Mouse (Mus musculus) kidney, adult 11 months (tissue): Measurements from ENCODE around the gene Aoc3.
"Not testable (repeated sequence)": the region's sequence is repeated elsewhere in the genome, so short reads cannot be mapped to it uniquely, and the experiment has no call there.

Experiments
- DNase-seq: peaks from one replicate; pipeline ENCODE4 v3.0.0; 2022

Aoc3 gene

GRCm38 (mm10) chr11:101328941-101329635 is 1.3 kb upstream of the Aoc3 start:
- DNase-seq: peak; percentile 38

DNA sequence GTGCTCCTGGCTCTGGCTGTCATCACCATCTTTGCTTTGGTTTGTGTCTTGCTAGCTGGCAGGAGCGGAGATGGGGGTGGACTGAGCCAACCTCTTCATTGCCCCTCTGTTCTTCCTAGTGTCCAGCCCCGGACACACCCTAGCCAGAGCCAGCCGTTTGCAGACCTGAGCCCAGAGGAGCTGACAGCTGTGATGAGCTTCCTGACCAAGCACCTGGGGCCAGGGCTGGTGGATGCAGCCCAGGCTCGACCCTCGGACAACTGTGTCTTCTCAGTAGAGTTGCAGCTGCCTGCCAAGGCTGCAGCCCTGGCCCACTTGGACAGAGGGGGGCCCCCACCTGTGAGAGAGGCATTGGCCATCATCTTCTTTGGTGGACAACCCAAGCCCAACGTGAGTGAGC is 556 bp downstream of the Aoc3 start:
- DNase-seq: not testable (repeated sequence)

- no peak for DNase-seq
Observed at GRCm38 (mm10) chr11:101332537-101332936, 2.1 kb downstream of the Aoc3 start.

DNA sequence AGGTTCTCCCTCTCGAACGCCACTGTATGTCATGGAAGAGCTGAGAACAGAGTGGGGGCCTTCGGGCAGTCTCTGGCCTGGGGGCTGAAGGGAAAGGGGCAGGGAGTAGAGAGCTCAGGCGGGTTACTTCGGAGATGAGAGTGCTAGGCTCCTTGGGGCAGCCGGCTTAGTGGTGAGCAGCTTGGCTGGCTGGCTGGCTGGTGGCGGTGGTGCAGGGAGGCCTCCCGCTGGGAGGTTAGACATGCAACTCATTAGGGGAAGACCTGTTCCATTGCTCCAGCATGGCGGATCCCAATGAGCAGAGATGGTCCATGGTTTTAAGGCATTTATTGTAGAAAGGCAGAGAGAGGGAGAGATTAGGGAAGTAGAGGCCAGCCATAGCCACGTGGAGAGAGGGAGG is 3.6 kb downstream of the Aoc3 start:
- no peak for DNase-seq

DNA sequence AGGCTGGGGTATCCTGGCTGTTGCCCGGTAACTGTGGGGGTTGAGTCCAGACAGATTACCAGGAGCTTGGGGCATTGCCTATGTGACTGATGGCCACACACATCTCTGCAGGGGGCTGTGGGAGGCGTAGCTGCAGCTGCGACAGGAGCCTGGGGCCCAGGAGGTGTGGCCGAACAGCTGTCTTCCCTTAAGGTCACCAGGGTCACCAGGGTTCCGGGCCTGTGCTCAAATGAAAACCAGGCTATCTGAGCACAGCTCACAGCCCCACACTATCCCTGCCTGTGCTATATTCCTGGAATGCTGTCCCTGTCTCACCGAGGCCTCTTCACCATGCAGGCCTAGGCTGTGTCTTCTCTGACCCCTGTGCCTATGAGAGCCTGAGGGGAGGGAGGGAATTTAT is 4.1 kb downstream of the Aoc3 start:
- DNase-seq: no peak

GRCm38 (mm10) chr11:101335685-101336084 is 5.3 kb downstream of the Aoc3 start:
- DNase-seq: no peak

DNA sequence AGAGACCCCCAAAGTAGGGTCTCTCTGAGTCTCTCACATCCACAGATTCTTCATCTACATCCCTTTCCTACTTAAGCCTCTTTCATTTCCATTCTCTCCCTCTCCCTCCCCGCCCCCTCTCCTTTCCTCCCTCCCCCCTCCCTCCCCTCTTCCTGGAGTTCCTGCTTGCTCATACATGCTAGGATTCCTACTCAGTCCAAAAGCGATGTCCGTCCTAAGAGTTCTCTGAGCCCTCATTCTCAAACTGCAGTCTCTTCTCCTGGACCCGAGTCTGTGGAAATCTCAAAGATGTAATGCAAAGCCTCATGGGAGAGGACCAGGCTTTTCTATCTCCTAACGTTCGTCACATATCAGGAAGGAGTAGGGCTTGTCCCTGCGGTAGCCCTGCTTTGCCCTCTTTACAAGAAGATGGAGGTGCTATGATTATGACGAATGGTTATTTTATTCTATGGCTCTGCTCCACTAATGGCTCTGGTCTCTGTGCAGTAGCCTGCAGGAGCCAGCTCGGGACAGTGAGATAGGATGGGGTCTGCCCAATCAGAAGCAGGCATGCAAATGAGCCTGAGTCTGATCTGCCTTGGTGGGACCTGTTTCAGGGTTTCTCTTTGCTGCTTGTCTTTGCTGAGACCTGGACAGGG is 7.8 kb downstream of the Aoc3 start:
- DNase-seq: no peak

DNA sequence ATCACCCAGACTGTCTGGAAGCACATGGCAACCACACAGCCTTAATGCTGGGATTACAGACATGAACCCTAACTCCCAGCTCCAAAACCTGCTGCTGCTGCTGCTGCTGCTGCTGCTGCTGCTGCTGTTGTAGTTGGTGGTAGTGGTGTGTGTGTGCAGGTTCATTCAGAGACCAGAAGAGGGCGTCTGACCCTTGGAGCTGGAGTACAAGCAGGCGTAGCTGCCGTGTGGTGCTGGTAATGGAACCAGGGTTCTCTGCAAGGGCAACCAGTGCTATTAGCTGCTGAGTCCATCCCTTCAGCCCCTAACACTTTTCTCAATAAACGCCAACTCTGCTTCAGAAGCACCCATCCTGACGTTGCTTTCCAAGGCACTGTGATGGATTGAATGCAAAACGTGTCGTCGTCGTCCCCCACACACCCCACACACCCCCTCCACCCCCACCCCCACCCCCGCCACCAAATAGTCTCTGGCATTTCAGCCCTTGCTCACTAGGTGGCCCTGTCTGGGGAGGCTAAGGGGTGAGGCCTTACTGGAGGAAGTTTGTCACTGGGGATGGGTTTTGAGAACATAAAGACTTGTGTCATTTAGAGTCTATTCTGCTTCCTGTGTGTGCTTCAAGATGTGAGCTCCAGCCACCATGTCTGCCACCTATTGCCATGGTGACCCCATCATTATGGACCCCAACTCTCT is 16.8 kb downstream of the Aoc3 start:
- no peak for DNase-seq

- no peak for DNase-seq
Observed at GRCm38 (mm10) chr11:101348774-101349173, 18.4 kb downstream of the Aoc3 start.

DNA sequence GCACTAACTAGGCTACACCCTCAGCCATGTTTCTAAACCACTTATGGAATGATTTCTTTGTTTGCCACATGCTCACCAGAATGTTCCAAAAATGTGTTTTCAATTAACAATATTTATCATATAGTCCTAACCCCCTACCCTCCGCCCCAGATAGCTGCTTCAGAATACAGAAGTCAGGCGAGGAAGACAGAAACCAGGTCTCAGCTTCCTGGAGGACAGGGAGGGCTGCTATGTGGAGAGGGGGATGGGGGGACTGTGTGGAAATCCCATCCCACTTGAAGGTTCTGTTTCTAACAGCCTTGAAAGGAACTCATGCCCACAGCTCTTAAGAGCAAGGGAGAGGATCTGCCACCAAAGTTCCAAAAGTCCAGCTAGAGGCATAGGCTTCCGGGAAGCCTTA is 18.8 kb downstream of the Aoc3 start:
- DNase-seq: no peak

DNA sequence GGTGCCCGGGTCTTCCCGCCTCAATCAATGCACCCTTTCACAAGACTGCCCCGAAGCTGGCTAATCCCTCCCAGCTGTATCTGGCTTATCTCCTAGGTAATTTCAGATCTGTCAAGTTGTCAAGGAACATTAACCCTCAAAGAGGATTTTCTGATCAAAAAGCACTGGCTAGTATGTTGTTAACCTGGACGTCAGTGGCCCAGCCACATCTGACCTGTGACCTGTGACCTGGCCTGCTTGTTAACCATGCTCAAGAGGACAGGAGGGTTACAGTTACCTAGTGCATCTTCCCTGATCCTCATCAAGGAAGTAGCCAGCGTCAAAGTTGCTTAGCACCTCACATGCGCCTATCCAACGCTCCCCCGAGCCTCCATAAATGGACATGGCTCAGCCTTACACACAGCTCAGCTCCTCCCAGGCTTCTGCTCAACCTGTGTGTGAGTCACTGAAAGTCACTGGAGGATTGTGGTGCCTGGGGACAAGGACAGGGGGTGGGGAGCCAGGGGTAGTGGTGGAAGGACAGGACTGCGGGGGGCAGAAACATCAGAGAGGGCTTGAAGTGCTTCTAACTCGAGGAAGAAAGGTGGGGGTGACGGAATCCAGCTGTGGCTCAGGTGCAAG is 20.8 kb downstream of the Aoc3 start:
- no peak for DNase-seq

DNA sequence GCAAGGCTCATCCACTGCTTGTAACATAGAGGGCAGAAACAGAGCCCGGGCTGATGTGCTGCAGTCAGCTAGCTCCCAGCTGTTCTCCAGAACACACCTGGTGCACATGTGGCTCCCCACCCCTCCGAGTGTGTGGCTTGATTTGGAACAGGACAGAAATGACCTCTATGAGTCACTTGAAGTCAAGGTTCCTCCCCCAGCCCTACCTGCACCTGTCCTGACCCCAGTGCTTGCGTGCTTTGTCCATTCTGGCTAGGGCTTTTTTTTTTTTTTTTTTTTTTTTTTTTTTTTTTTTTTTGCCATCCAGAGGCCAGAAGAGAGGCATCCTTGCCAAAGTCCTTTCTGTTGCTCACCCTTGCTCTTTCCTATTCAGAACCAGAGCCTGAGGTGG is 21.3 kb downstream of the Aoc3 start:
- peak; percentile 55 for DNase-seq

GRCm38 (mm10) chr11:101353436-101353835 is 23.0 kb downstream of the Aoc3 start:
- DNase-seq: peak; percentile 74

DNA sequence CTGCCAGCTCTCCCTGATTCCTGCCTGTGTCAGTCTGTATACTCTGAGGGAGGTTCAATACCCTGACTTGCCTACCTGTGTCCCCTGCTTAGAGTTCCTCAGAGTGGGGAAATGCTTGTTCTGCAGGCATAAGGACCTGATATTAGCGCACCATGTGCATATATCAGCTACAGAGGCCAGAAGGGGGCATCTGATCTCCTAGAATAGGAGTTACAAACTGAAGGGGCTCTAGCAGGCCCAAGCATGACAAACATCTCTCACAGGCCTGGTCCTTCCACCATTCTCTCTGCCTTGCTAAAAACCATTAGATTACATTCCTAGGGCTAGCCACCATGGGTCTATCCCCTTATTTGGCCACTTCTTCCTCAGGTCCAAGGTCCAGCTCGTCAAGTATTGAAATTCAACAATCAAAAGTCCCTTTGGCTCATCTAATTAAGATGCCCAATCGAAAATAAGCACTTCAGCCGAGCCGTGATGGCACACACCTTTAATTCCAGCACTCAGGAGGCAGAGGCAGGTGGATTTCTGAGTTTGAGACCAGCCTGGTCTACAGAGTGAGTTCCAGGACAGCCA is 24.1 kb downstream of the Aoc3 start:
- DNase-seq: no peak

- peak; percentile 53 for DNase-seq
Observed at GRCm38 (mm10) chr11:101355916-101356315, 25.5 kb downstream of the Aoc3 start.

DNA sequence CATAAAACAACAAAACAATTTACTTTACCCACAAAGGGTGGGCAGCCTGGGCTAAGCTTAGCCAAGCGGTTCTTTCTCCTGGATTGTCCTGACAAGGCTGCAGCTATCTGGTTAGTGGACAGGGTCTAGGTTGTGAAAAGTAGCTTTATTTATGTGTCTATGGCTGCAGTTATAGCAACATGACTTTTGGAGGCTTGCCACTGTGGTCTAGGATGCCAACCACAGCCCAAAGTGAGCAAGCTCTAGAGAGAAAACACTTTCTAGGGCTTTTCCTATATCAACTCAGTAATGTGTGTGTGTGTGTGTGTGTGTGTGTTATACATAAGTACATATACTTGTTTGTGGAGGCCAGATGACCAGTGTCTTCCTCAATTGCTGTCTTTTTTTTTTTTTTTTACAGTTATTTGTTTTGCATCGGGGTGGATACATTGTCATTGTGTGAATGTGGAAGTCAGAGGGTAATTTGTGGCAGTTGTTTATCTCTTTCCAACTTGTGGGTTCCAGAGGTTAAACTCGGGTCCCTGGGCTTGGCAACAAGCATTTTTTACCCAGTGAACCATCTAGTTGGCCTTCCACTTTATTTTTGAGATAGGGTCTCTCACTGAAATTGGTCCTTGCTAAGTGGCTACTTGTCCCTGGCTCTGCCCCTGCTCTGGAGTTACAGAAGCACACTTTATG is 27.2 kb downstream of the Aoc3 start:
- DNase-seq: no peak

- DNase-seq: no peak
Observed at GRCm38 (mm10) chr11:101359776-101360175, 29.4 kb downstream of the Aoc3 start.

- DNase-seq: no peak
Observed at GRCm38 (mm10) chr11:101360651-101361113, 30.3 kb downstream of the Aoc3 start.

- peak; percentile 83 for DNase-seq
Observed at GRCm38 (mm10) chr11:101364531-101364931, 34.1 kb downstream of the Aoc3 start.

GRCm38 (mm10) chr11:101367326-101367935 is 37.0 kb downstream of the Aoc3 start, which contains the start of gene G6pc:
Gene G6pc, plus strand, starts transcription at chr11:101367561.
- peak; percentile 89 for DNase-seq

GRCm38 (mm10) chr11:101370141-101370540 is 39.7 kb downstream of the Aoc3 start:
- DNase-seq: no peak

DNA sequence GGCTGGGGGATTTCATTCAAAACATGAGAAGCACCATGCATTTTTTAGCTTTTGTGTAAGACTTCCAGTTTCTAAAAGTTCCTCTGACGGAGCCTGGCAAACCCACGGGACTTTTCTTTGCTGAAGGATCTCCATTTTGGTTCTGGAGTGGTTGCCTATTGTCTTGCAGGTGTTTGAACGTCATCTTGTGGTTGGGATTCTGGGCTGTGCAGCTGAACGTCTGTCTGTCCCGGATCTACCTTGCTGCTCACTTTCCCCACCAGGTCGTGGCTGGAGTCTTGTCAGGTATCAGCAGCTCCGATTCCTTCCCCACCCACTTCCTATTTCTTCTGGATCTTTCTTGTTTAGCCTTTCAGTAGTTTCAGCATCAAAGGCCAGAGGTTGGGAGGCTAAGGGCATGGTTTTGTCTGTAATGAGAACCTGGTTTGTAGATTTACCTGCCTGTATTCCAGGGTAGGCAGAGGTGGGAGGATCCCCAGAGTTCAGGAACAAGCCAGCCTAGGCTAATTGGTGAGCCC is 44.1 kb downstream of the Aoc3 start:
- DNase-seq: no peak
